Mouse (Mus musculus): ENCODE results near the gene Fstl5. TPM values are rescaled to one million over a fixed set of nuclear protein-coding genes. Genes with fewer than 3 reads are reported as not detected.

Fstl5 gene
- 18.5 and 19.9 TPM in 2 replicates for polyA plus RNA-seq (2012; rRNA removed)

GRCm38 (mm10) chr3:76074060-76074707, at the start of gene Fstl5:
Fstl5 (plus strand) TSS chr3:76074270.

Other genes with a start within 250 kb of the Fstl5 start
- 15.4 and 17.8 TPM in 2 replicates for gene Golim4, start 117.3 kb upstream of the Fstl5 start, polyA plus RNA-seq (2012; rRNA removed)